Mouse (Mus musculus) myocyte (in vitro differentiated cells): ENCODE measurements at regions not wholly inside any gene's neighbourhood (a gene's known extent, or its start where the extent isn't known, plus 50 kb on each side); places are given as distances from the start of the nearest gene placed in this dataset.

Experiments used
- H3K27me3 ChIP-seq: one replicate; pipeline ENCODE4 v1.6.1; 2011; ENCODE audit not compliant: control insufficient read depth, insufficient read depth, insufficient read length
- H3K36me3 ChIP-seq: one replicate; pipeline ENCODE4 v1.6.1; 2011; ENCODE audit not compliant: control insufficient read depth, insufficient read depth
- H3K4me2 ChIP-seq: one replicate; pipeline ENCODE4 v1.6.1; 2011; ENCODE audit warnings: low read depth, control low read depth
- H3K4me3 ChIP-seq: one replicate; pipeline ENCODE4 v1.5.1; 2011; ENCODE audit warnings: mild to moderate bottlenecking, control low read depth, moderate library complexity
- H3K79me2 ChIP-seq: one replicate; pipeline ENCODE4 v1.6.1; 2011; ENCODE audit not compliant: control insufficient read depth, insufficient read depth
- H3ac ChIP-seq: one replicate; pipeline ENCODE4 v1.6.1; 2011; ENCODE audit not compliant: control insufficient read depth, insufficient read length
- CEBPB ChIP-seq: IDR thresholded peaks from 2 replicates; pipeline ENCODE4 v1.6.1; 2011; ENCODE audit warnings: mild to moderate bottlenecking, moderate library complexity; ENCODE audit not compliant: poor library complexity, insufficient read depth, severe bottlenecking
- E2F4 ChIP-seq: IDR thresholded peaks from one replicate; pipeline ENCODE4 v1.6.1; 2011; ENCODE audit warnings: mild to moderate bottlenecking, control low read depth, moderate library complexity; ENCODE audit not compliant: insufficient read depth
- MAX ChIP-seq: IDR thresholded peaks from one replicate; pipeline ENCODE4 v1.6.1; 2011; ENCODE audit warnings: low read depth, mild to moderate bottlenecking, control low read depth
- MYOD1 ChIP-seq, 3 experiments: IDR thresholded peaks; one replicate each; pipeline ENCODE4 v1.6.1; 2011; ENCODE audit warnings: control low read depth in 2 of 3, low read depth in 2 of 3, mild to moderate bottlenecking in 2 of 3, moderate library complexity in 1 of 3; ENCODE audit not compliant: insufficient read length in 2 of 3, control insufficient read depth in 1 of 3
- MYOG ChIP-seq, 3 experiments: IDR thresholded peaks; one replicate each; pipeline ENCODE4 v1.6.1; 2011; ENCODE audit warnings: control low read depth in 2 of 3, low read depth in 2 of 3, mild to moderate bottlenecking in 2 of 3; ENCODE audit not compliant: insufficient read length in 2 of 3, control insufficient read depth in 1 of 3, insufficient read depth in 1 of 3
- POLR2A ChIP-seq: IDR thresholded peaks from one replicate; pipeline ENCODE4 v1.6.1; 2011; ENCODE audit warnings: low read depth, mild to moderate bottlenecking, control low read depth, moderate library complexity; ENCODE audit not compliant: insufficient read length
- POLR2AphosphoS2 ChIP-seq: IDR thresholded peaks from one replicate; pipeline ENCODE4 v1.6.1; 2011; ENCODE audit warnings: low read depth, control low read depth; ENCODE audit not compliant: insufficient read length
- REST ChIP-seq: IDR thresholded peaks from one replicate; pipeline ENCODE4 v1.6.1; 2011; ENCODE audit warnings: mild to moderate bottlenecking, control low read depth, moderate library complexity; ENCODE audit not compliant: insufficient read depth, insufficient read length
- SRF ChIP-seq: IDR thresholded peaks from one replicate; pipeline ENCODE4 v1.6.1; 2011; ENCODE audit warnings: low read depth; ENCODE audit not compliant: control insufficient read depth, insufficient read length
- TCF12 ChIP-seq: IDR thresholded peaks from one replicate; pipeline ENCODE4 v1.6.1; 2011; ENCODE audit warnings: mild to moderate bottlenecking, control low read depth; ENCODE audit not compliant: poor library complexity, insufficient read depth, severe bottlenecking
- TCF3 ChIP-seq: IDR thresholded peaks from one replicate; pipeline ENCODE4 v1.6.1; 2011; ENCODE audit warnings: low read depth, control low read depth; ENCODE audit not compliant: insufficient read length
- USF1 ChIP-seq: IDR thresholded peaks from one replicate; pipeline ENCODE4 v1.6.1; 2011; ENCODE audit warnings: low read depth, mild to moderate bottlenecking, control low read depth, moderate library complexity

DNA sequence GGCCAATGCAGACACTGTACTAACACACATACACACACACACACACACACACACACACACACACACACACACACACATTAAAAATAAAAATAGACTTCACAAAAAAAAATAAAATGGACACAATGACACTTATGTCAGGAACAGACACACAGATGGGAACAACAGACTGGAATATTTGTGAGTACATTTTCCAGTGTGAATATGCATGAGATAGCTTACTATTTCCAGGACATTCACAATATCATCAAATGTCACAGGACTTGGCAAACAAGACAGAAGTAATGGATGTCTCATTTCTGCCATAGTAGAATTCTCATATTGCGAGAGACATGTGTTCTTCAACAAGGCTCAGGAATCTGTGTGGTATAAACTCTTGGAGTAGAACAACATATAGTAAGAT lies 163.8 kb upstream of the Kcnj16 start:
- H3K4me3 ChIP-seq: no peak overlapping the region
- H3K79me2 ChIP-seq: no peaks in the 10 kb centered on the region
- TF ChIP-seq CEBPB: no peak
- TF ChIP-seq REST: no peak
- no peak for TF ChIP-seq USF1
- TF ChIP-seq TCF12: no peak
- TF ChIP-seq POLR2A: no peak
- TF ChIP-seq SRF: no peak
- TF ChIP-seq E2F4: no peak
- no peak for TF ChIP-seq MYOG (IDR thresholded peaks at IDR 0.05; ENCODE audit: control insufficient read depth in 1 of 3, insufficient read depth in 1 of 3, insufficient read length in 2 of 3, low read depth in 2 of 3)
- no peak for TF ChIP-seq POLR2AphosphoS2
- TF ChIP-seq TCF3: no peak
- no peak for TF ChIP-seq MAX
- TF ChIP-seq MYOD1 (IDR thresholded peaks at IDR 0.05; ENCODE audit: control insufficient read depth in 1 of 3, insufficient read length in 2 of 3, low read depth in 2 of 3): no peak
- H3K27me3 ChIP-seq: no peaks in the 10 kb centered on the region
- H3K4me2 ChIP-seq: no peak overlapping the region
- no peak overlapping the region for H3ac ChIP-seq
- no peaks in the 10 kb centered on the region for H3K36me3 ChIP-seq

- Histone ChIP-seq H3K4me3 (no peak overlapping the region), H3ac (no peak overlapping the region), H3K4me2 (peak overlapping the region; percentile 31), H3K79me2 (no peaks in the 10 kb centered on the region), H3K27me3 (no peaks in the 10 kb centered on the region), H3K36me3 (no peaks in the 10 kb centered on the region)
- peak; percentile 33 for TF ChIP-seq USF1
- TF ChIP-seq TCF3: no peak
Observed at GRCm38 (mm10) chr11:110813137-110813536, 154.7 kb upstream of the Kcnj16 start.

DNA sequence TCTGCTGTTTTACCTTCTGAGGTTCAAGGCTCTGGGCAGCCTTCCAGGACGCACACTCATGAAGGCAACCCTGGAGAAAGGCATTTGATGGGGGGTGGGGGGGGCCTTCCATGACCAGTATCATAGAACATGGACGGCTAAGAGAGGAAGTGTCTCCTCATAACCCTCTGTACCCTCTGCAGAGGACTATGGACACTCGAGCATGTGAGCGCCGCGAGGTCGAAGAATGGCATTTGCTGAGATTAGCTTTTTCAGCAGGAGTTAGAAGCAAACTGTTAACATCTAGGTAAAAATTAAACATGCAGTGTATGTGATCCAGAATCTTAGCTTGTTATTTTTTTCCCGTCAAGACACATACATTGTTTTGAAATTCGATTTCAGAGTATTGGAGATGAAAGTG lies 153.1 kb upstream of the Kcnj16 start:
- H3K4me2 ChIP-seq: peak overlapping the region; percentile 24
- no peak for TF ChIP-seq MYOG (IDR thresholded peaks at IDR 0.05; ENCODE audit: control insufficient read depth in 1 of 3, insufficient read depth in 1 of 3, insufficient read length in 2 of 3, low read depth in 2 of 3)
- no peak for TF ChIP-seq REST
- TF ChIP-seq POLR2A: no peak
- TF ChIP-seq MAX: no peak
- no peak for TF ChIP-seq MYOD1 (IDR thresholded peaks at IDR 0.05; ENCODE audit: control insufficient read depth in 1 of 3, insufficient read length in 2 of 3, low read depth in 2 of 3)
- TF ChIP-seq E2F4: no peak
- no peak for TF ChIP-seq SRF
- TF ChIP-seq USF1: no peak
- no peak for TF ChIP-seq POLR2AphosphoS2
- TF ChIP-seq TCF3: no peak
- no peak for TF ChIP-seq CEBPB
- no peak for TF ChIP-seq TCF12
- H3K79me2 ChIP-seq: no peaks in the 10 kb centered on the region
- H3K36me3 ChIP-seq: no peaks in the 10 kb centered on the region
- no peak overlapping the region for H3ac ChIP-seq
- H3K27me3 ChIP-seq: no peaks in the 10 kb centered on the region
- no peak overlapping the region for H3K4me3 ChIP-seq

- no peak for TF ChIP-seq MYOD1 (IDR thresholded peaks at IDR 0.05; ENCODE audit: control insufficient read depth in 1 of 3, insufficient read length in 2 of 3, low read depth in 2 of 3)
- no peak for TF ChIP-seq TCF12
- TF ChIP-seq MAX: no peak
- TF ChIP-seq TCF3: no peak
- TF ChIP-seq SRF: no peak
- no peak for TF ChIP-seq CEBPB
- TF ChIP-seq POLR2AphosphoS2: no peak
- TF ChIP-seq E2F4: no peak
- no peak for TF ChIP-seq POLR2A
- no peak for TF ChIP-seq REST
- no peak for TF ChIP-seq MYOG (IDR thresholded peaks at IDR 0.05; ENCODE audit: control insufficient read depth in 1 of 3, insufficient read depth in 1 of 3, insufficient read length in 2 of 3, low read depth in 2 of 3)
- Histone ChIP-seq H3K4me2 (peak overlapping the region; percentile 24), H3K36me3 (no peaks in the 10 kb centered on the region), H3ac (no peak overlapping the region), H3K27me3 (no peaks in the 10 kb centered on the region), H3K79me2 (no peaks in the 10 kb centered on the region), H3K4me3 (no peak overlapping the region)
Observed at GRCm38 (mm10) chr11:110815206-110815605, 152.6 kb upstream of the Kcnj16 start.

DNA sequence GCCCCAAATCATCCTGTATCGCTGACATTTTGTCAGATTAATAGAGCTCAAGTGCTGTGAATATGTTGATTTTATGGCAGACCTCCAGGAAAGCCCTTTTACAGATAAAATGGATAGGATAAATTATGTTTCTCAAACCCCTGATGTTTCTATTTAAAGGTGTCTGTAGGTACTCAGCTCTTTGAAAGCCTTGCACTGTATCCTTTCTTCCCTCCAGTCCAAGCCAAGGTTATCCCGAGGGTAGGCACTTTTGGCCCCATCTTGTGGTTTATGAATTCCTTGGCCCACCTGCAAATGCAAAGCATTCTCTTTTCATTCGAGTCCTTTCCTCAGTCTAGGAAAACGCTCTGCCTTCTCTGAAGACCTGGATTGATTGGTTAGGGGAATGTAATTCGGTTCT lies 139.2 kb upstream of the Kcnj16 start:
- Histone ChIP-seq H3K27me3 (no peaks in the 10 kb centered on the region), H3K36me3 (no peaks in the 10 kb centered on the region), H3K4me3 (no peak overlapping the region), H3ac (no peak overlapping the region), H3K4me2 (no peak overlapping the region), H3K79me2 (no peaks in the 10 kb centered on the region)
- no peak for TF ChIP-seq POLR2AphosphoS2
- TF ChIP-seq TCF3: no peak
- no peak for TF ChIP-seq CEBPB
- TF ChIP-seq MAX: no peak
- TF ChIP-seq SRF: no peak
- TF ChIP-seq REST: no peak
- TF ChIP-seq TCF12: no peak
- no peak for TF ChIP-seq MYOD1 (IDR thresholded peaks at IDR 0.05; ENCODE audit: control insufficient read depth in 1 of 3, insufficient read length in 2 of 3, low read depth in 2 of 3)
- no peak for TF ChIP-seq POLR2A
- no peak for TF ChIP-seq USF1
- no peak for TF ChIP-seq E2F4
- TF ChIP-seq MYOG (IDR thresholded peaks at IDR 0.05; ENCODE audit: control insufficient read depth in 1 of 3, insufficient read depth in 1 of 3, insufficient read length in 2 of 3, low read depth in 2 of 3): no peak
